ENCODE assay signal across 8 mouse cellular contexts in genomic region chr8:108798012-108798411, GRCm38 (mm10).
DNase-seq lines count a peak whose midpoint lies in the region; ATAC-seq lines count a peak whose summit lies in the region.

No protein-coding gene starts in this region.

- 36% methylated on average over 12 of the region's 12 CpGs for WGBS in midbrain, embryonic 16.5 days

- peaks cover 10% of the 10 kb centered on the region for H3K4me1 ChIP-seq in midbrain, embryonic 16.5 days (ENCODE audit: control insufficient read depth, insufficient read depth, low read length)

- H3K36me3 ChIP-seq in midbrain, embryonic 16.5 days (ENCODE audit: control insufficient read depth, insufficient read depth, low read length), result peaks cover 38% of the 10 kb centered on the region

- no peak overlapping the region for H3K9ac ChIP-seq in midbrain, embryonic 16.5 days (ENCODE audit: low read depth, low read length)

- no peak overlapping the region for H3K4me2 ChIP-seq in midbrain, embryonic 16.5 days (ENCODE audit: low read length)

- intact Hi-C loops in heart, postnatal 14 days (cut with DNase I), result loop anchor here (5.0 to 10.0 kb wide), 4 partner anchors 86 to 387 kb away; no protein-coding TSS in a partner anchor

- no peaks in the 10 kb centered on the region for H3K27me3 ChIP-seq in midbrain, embryonic 16.5 days (ENCODE audit: control insufficient read depth, insufficient read depth, low read depth, low read length)

- no peak for ATAC-seq in midbrain, embryonic 16.5 days

- peak overlapping the region; percentile 31 for H3K27ac ChIP-seq in midbrain, embryonic 16.5 days (ENCODE audit: low read length)

- H3K9me3 ChIP-seq in midbrain, embryonic 16.5 days (replicated peaks; ENCODE audit: control insufficient read depth, low read length, poor library complexity, severe bottlenecking), result peaks cover 3% of the 10 kb centered on the region; the same call in 1 of the 2 replicates

- DNase-seq in spleen, adult 18-20 months, result peak; percentile 18 to 25
- no peak for DNase-seq in spleen, postnatal 14 days (ENCODE audit: low spot score in 2 of 2)
- DNase-seq in cerebellum, postnatal 14 days, result peak; percentile 87 to 88
- DNase-seq in heart, postnatal 14 days, result peak; percentile 89 to 92
- DNase-seq in layer of hippocampus, adult 8-10 months (ENCODE audit: low spot score in 2 of 2), result peak; percentile 22 to 44
- peak; percentile 76 to 88 for DNase-seq in urinary bladder, postnatal 36 days (ENCODE audit: low spot score in 2 of 2)
- DNase-seq in thymus, postnatal 0 days (ENCODE audit: low spot score), result no peak

- no peak overlapping the region for H3K4me3 ChIP-seq in midbrain, embryonic 16.5 days (ENCODE audit: low read depth, low read length)

Comparison
In these comparisons a context has a peak if more than half of its experiments do, and no peak if none do; other contexts are left out.
1. DNase-seq: peak in spleen, adult 18-20 months (2 of 2), cerebellum, postnatal 14 days (2 of 2), heart, postnatal 14 days (2 of 2), layer of hippocampus, adult 8-10 months (2 of 2) and urinary bladder, postnatal 36 days (2 of 2); none in spleen, postnatal 14 days (0 of 2) and thymus, postnatal 0 days (single experiment).